Mouse (Mus musculus) effector memory CD4-positive, alpha-beta T cell, adult 7 months (primary cell): ENCODE data around the gene 4933405L10Rik. TPM values are rescaled to one million over a fixed set of nuclear protein-coding genes. Genes with fewer than 3 reads are reported as not detected.

Experiments used
- polyA plus RNA-seq: library from polyadenylated mRNA; unstranded; fragments of 100-300 nt; shearing (Covaris generic); gene quantifications from one replicate; pipeline ENCODE4 v1.2.1, GENCODE M21; 2017

4933405L10Rik gene
- polyA plus RNA-seq = not detected

DNA sequence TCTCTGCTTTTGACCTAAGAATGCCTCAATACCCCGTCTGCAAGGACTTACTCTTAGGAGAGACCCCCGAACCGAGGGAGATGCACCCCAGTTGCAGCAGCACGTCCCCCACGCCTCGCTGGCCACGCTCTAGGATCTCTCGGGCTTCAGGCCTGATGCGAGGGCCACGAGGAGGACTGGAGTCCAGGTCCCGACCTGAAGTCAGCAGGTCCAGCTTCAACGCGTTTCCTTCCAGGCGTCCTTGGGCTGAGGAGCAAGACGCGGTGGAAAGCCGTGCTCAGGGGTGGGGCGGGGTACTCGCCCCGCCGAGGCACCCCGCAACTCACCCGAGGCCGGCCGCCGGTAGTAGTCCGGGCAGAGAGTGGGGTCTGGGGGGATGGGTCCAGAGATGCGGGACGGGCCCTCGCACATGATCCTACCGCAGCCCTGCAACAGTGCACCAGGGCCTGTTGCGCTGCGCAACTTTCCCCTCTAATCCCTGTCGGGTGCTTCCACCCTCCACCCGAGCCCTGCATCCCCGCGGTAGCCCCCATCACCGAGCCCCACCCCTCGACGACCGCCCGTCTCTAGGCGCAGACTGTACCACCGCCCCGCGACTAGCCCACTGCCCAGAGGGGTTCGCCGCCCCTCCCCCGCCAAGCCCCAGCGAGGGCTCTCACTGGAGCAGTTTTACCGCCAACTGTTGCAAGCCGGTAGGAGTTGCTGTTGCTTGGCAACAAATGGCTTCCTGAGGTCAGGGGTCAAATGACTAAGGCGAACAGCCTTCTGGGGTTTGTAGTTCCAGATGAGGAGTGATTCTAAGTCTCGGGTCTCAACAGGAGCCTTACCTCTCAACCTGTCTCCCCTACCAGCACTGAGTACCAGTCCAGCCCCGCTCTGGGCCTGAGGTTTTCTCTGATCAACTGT lies at the start of gene 4933405L10Rik, which contains the start of gene Enkd1:
Gene 4933405L10Rik, plus strand, starts transcription at position 158 of the 906 bp plus-strand sequence.
Gene Enkd1, minus strand, starts transcription at position 713 of the 906 bp plus-strand sequence.

DNA sequence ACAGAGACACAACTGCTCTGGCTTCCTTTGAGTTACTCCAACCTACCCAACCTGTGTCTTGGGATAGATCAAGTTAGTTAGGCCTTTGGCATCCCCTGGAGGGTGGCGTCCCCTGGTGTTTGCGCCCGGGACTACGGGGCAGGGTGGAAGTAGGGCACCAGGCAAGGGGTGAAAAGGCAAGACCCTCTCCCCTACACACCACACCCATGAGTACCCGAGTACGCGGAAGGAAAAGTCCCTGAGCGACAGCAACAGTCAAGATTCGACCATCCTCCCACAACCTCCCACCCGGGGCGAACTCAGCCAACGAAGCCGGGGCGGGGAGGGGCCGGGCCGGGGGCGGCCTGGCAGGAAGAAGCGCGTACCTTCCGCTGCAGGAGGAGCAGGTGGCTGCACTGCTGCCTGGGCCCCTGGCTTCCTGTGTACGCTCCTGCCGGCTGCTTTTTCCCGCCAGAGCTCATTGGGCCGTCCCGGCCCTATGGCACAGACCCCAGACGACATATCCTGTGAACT lies 21.6 kb upstream of the 4933405L10Rik start, which contains the start of gene Carmil2:
Gene Carmil2, plus strand, starts transcription at position 479 of the 513 bp plus-strand sequence.

DNA sequence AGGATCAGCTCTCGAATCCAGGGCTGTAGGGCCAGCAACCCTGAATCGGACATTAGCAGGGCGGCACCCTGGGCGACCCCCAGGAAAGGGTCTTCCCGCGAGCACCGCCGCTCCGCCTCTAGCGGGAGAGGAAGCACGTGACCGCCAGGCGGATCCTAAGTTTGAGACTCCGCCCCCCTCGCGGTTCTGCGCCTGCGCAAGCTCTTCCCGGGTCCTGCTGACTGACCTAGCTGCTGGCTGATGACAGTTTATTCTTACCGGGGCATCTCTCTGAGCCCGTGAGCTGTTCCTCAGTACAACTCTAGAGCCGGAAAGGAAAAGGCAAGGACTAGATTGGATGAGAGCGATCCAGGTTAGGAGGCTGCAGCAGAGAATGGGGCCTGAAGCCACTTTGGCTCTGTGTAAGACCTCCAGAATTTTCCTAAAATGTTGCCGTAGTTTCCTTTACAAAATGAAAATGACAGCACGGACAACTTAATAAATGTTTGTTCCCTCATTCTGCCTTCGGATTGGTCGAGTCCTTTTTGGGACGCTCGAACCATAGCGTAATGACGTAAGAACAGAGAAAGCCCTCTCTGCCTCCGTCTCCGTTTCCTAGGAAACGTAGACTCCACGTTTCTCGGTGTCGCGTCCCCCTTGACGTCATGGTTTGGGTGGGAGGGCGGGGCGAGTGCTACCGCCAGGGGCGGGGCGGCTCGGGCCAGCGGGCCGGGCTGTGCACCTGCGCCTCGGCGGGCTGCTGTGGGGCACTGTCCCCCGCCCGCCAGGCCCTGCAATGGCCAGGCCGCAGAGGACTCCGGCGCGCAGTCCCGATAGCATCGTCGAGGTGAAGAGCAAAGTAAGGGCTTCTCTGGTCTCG lies 6.3 kb upstream of the 4933405L10Rik start, which contains the start of the genes Acd and Pard6a:
Gene Acd, minus strand, starts transcription at position 137 of the 859 bp plus-strand sequence.
Gene Pard6a, plus strand, starts transcription at position 183 of the 859 bp plus-strand sequence.

DNA sequence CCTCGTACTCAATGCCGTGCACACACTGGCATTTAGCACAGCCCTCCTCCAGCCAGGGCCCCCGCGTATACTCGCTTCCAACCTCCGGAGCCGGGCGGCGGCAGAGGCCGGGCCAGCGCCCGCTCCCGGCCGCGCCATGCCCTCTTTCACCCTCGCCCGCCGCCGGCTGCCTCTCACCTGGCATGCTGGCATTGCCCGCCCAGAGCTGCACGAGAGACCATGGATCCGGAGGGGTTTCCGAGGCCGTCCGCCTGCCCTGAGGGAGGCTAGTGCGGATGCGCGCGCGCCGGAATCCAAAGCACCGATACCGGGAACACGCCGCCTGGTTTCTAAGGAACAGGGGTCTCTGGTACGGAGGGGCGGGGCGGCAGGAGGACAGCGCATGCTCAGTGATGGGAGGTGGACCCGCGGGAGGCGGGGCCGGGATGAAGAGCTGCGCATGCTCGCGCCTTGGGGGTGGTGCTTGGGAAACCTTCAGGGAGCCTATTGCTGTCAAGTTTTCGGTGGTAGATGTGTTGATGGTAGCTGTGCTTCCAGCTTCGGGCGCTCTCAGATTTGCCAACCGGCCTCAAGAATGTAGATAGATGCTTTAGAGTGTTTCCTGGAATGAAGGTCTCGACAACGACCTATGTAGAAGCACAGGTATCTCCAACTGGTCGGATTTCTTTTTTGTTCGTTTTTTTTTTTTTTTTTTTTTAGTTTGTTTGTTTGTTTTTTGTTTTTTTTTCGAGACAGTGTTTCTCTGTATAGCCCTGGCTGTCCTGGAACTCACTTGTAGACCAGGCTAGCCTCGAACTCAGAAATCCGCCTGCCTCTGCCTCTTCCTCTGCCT lies 51.0 kb downstream of the 4933405L10Rik start, which contains the start of gene Gfod2:
Gene Gfod2, minus strand, starts transcription at position 388 of the 832 bp plus-strand sequence.

Other genes starting within 250 kb of the 4933405L10Rik start
- 0.99 TPM for gene Tppp3, start 236.1 kb upstream of the 4933405L10Rik start, polyA plus RNA-seq
- 5.9 TPM for gene Zdhhc1, start 210.8 kb upstream of the 4933405L10Rik start, polyA plus RNA-seq
- 0.96 TPM for gene Hsd11b2, start 188.9 kb upstream of the 4933405L10Rik start, polyA plus RNA-seq
- 62.3 TPM for gene Atp6v0d1, start 141.6 kb upstream of the 4933405L10Rik start, polyA plus RNA-seq
- 11.9 TPM for gene Ripor1, start 102.4 kb upstream of the 4933405L10Rik start, polyA plus RNA-seq
- gene Ctcf, start 71.1 kb upstream of the 4933405L10Rik start, polyA plus RNA-seq = 168 TPM
- gene Agrp, start 70.3 kb upstream of the 4933405L10Rik start, polyA plus RNA-seq = not detected
- gene Carmil2, start 21.4 kb upstream of the 4933405L10Rik start, polyA plus RNA-seq = 88.0 TPM
- gene Acd, start 6.6 kb upstream of the 4933405L10Rik start, polyA plus RNA-seq = 65.3 TPM
- gene Pard6a, start 6.5 kb upstream of the 4933405L10Rik start, polyA plus RNA-seq = 19.9 TPM
- gene Enkd1, start 555 bp downstream of the 4933405L10Rik start, polyA plus RNA-seq = 4.5 TPM
- gene Gfod2, start 51.0 kb downstream of the 4933405L10Rik start, polyA plus RNA-seq = 7.1 TPM
- 63.2 TPM for gene Ranbp10, start 119.7 kb downstream of the 4933405L10Rik start, polyA plus RNA-seq
- gene Tsnaxip1, start 120.1 kb downstream of the 4933405L10Rik start, polyA plus RNA-seq = not detected
- 18.8 TPM for gene Cenpt, start 145.6 kb downstream of the 4933405L10Rik start, polyA plus RNA-seq
- 15.4 TPM for gene Thap11, start 147.5 kb downstream of the 4933405L10Rik start, polyA plus RNA-seq
- 11.2 TPM for gene Nutf2, start 152.9 kb downstream of the 4933405L10Rik start, polyA plus RNA-seq
- gene Edc4, start 173.2 kb downstream of the 4933405L10Rik start, polyA plus RNA-seq = 77.2 TPM
- 1.1 TPM for gene Nrn1l, start 185.9 kb downstream of the 4933405L10Rik start, polyA plus RNA-seq
- 18.5 TPM for gene Pskh1, start 192.8 kb downstream of the 4933405L10Rik start, polyA plus RNA-seq
- 0.59 TPM for gene Ctrl, start 226.2 kb downstream of the 4933405L10Rik start, polyA plus RNA-seq
- 256 TPM for gene Psmb10, start 230.8 kb downstream of the 4933405L10Rik start, polyA plus RNA-seq
- gene Lcat, start 235.7 kb downstream of the 4933405L10Rik start, polyA plus RNA-seq = not detected